Mouse (Mus musculus) forebrain, postnatal 0 days (tissue): ENCODE measurements around the gene Rab26. TPM values are rescaled to one million over a fixed set of nuclear protein-coding genes. Genes with fewer than 3 reads are reported as not detected.
A peak's percentile ranks its signal among the peaks of the same experiment; 100 is the strongest.

Experiments
- ATAC-seq: fragments of 200-750 bp; cut with Nextera tagmentation; 2 replicates; pipeline ENCODE4 v1.8.0; 2017; ENCODE audit warnings: mild to moderate bottlenecking, moderate library complexity
- DNase-seq: peaks from one replicate; pipeline ENCODE4 v3.0.0-alpha.2; 2015
- H3K27ac ChIP-seq: fragments of 300-500 bp; sonication (generic); 2 replicates; pipeline ENCODE4 v1.5.1; 2014; ENCODE audit warnings: low read depth, mild to moderate bottlenecking, antibody characterized with exemption, low read length, moderate library complexity, mixed read lengths
- H3K27me3 ChIP-seq: fragments of 300-500 bp; sonication (generic); 2 replicates; pipeline ENCODE4 v1.6.1; 2014; ENCODE audit warnings: mild to moderate bottlenecking, low read length, mixed read lengths; ENCODE audit not compliant: insufficient read depth
- H3K36me3 ChIP-seq: fragments of 300-500 bp; sonication (generic); 2 replicates; pipeline ENCODE4 v1.6.1; 2014; ENCODE audit warnings: mild to moderate bottlenecking, moderate library complexity; ENCODE audit not compliant: insufficient read depth
- H3K4me1 ChIP-seq: fragments of 300-500 bp; sonication (generic); 2 replicates; pipeline ENCODE4 v1.6.1; 2014; ENCODE audit warnings: antibody characterized with exemption; ENCODE audit not compliant: insufficient read depth
- H3K4me2 ChIP-seq: fragments of 300-500 bp; sonication (generic); 2 replicates; pipeline ENCODE4 v1.6.1; 2014; ENCODE audit warnings: low read depth, mild to moderate bottlenecking, moderate library complexity
- H3K4me3 ChIP-seq: fragments of 300-500 bp; sonication (generic); 2 replicates; pipeline ENCODE4 v1.5.1; 2014; ENCODE audit warnings: low read depth, low read length, mixed read lengths
- H3K9ac ChIP-seq: fragments of 300-500 bp; sonication (generic); 2 replicates; pipeline ENCODE4 v1.6.1; 2014; ENCODE audit warnings: mild to moderate bottlenecking
- H3K9me3 ChIP-seq: fragments of 300-500 bp; sonication (generic); 2 replicates; pipeline ENCODE4 v1.6.1; 2016; ENCODE audit warnings: low read length
- CTCF ChIP-seq: sonication (generic); IDR thresholded peaks from 2 replicates; pipeline ENCODE4 v1.5.1; 2016; ENCODE audit warnings: antibody characterized with exemption, control low read depth, low read depth
- WGBS: fragments of 180-500 bp; shearing (Covaris S2); extraction: QIAGEN DNeasy Blood & Tissue Kit; methylation state at CpG from one replicate; pipeline ENCODE4 v1.1.7; 2014; 5-methylcytosine and 5-hydroxymethylcytosine counted together
- polyA plus RNA-seq: library from polyadenylated mRNA; unstranded; fragments of >200 nt; fragmentation: Nextera tagmentation; extraction: Ambion mirVana; gene quantifications from 2 replicates; pipeline ENCODE4 v1.2.1, GENCODE M21; 2015
- total RNA-seq: library from RNA; depleted of rRNA; stranded (reverse); fragments of >200 nt; gene quantifications from 2 replicates; pipeline ENCODE4 v1.2.3, GENCODE M21; 2014; rRNA removed

The Rab26 gene
- total RNA-seq (5.0 and 7.1 TPM in 2 replicates), polyA plus RNA-seq (10.1 and 12.4 TPM in 2 replicates)

DNA sequence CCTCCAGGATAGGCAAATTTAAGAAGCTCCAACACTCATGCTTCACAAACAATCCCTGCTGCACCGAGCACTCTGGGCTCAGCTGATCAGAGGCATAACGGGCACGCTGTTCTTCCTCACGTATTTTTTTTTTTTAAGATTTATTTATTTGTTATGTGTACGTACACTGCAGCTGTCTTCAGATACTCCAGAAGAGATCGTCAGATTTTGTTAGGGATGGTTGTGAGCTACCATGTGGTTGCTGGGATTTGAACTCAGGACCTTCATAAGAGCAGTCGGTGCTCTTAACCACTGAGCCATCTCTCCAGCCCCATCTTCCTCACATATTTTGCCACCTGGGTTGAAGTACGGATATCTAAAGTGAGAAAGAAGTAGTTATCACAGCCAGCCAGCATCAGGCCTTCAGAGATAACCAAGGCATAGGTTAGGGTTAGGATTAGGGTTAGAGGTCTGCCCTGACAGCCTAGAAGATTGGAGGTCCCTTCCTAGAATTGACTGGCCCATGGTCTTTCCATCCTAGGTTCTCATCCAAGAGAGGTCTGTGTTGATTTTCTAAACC lies at the start of gene Rab26:
Gene Rab26 (minus strand): TSS at position 51 of the 559 bp plus-strand sequence.
- Histone ChIP-seq H3K27ac (peak within 1 kb of the TSS; percentile 50), H3K4me3 (peak within 1 kb of the TSS; percentile 35), H3K4me1 (peaks cover 32% of the 10 kb centered on the region), H3K4me2 (peak within 1 kb of the TSS; percentile 66), H3K36me3 (peaks cover 10% of the 10 kb centered on the region; the same call in 1 of the 2 replicates), H3K9ac (peak within 1 kb of the TSS; percentile 50), H3K27me3 (no peaks in the 10 kb centered on the region), H3K9me3 (no peaks in the 10 kb centered on the region)
- TF ChIP-seq CTCF, result no peak
- DNase-seq, result no peak
- ATAC-seq, result no peak
- WGBS, result 76% methylated on average over 8 of the region's 8 CpGs

DNA sequence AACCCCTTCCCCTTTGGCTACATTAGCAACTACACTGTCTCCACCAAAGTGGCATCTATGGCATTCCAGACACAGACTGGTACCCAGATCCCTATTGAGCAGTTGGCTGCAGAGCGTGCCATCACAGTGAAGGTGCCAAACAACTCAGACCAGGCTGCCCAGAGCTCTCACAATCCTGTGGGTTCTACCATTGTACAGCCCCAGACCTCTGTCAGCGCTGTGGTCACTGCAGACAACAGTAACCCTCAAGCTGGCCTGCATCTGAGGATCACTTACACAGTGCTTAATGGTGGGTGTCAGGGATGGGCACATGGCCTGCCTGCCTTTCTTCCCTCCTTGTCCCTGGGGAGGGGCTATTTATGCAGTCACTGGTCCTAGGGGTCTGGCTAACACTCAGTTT lies 46.3 kb upstream of the Rab26 start:
- ATAC-seq (no peak), DNase-seq (no peak)
- Histone ChIP-seq H3K27ac (no peak overlapping the region), H3K9me3 (no peaks in the 10 kb centered on the region), H3K36me3 (peaks cover 83% of the 10 kb centered on the region), H3K4me1 (no peaks in the 10 kb centered on the region), H3K4me2 (no peak overlapping the region), H3K27me3 (no peaks in the 10 kb centered on the region), H3K9ac (no peak overlapping the region), H3K4me3 (no peak overlapping the region)
- TF ChIP-seq CTCF, result no peak
- 95% methylated on average over 2 of the region's 2 CpGs for WGBS

DNA sequence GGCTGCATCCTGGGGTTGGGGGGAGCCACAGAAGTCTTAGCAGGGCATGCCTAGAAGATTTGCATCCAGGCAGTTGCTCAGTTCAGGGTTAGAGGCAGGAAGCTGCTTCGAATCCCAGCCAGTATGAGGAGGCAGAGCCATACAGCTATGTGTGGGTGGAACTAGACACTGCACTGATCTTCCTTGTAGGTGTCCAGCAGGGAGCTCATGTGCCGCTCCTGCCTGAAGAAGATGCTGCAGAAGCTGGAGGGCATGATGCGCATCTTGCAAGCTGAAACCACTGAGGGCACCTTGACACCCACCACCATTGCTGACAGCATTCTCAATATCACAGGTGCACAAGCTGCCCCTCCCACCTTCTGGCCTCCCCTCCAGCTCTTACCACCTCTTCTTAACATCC lies 45.5 kb upstream of the Rab26 start:
- ATAC-seq (no peak), DNase-seq (no peak)
- H3K9me3 ChIP-seq, result no peaks in the 10 kb centered on the region
- TF ChIP-seq CTCF, result no peak
- no peaks in the 10 kb centered on the region for H3K4me1 ChIP-seq
- WGBS, result 94% methylated on average over 3 of the region's 3 CpGs
- H3K9ac ChIP-seq, result no peak overlapping the region
- H3K4me3 ChIP-seq, result no peak overlapping the region
- H3K36me3 ChIP-seq, result peaks cover 87% of the 10 kb centered on the region
- no peaks in the 10 kb centered on the region for H3K27me3 ChIP-seq
- no peak overlapping the region for H3K4me2 ChIP-seq
- no peak overlapping the region for H3K27ac ChIP-seq

DNA sequence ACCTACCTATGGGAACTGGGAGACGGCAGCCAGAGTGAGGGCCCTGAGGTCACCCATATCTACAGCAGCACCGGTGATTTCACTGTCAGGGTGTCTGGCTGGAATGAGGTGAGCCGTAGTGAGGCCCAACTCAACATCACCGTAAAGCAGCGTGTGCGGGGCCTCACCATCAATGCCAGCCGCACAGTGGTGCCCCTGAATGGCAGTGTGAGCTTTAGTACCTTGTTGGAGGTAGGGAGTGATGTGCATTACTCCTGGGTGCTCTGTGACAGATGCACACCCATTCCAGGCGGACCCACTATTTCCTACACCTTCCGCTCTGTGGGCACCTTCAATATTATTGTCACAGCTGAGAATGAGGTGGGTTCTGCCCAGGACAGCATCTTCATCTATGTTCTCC lies 39.8 kb upstream of the Rab26 start:
- Histone ChIP-seq H3K9ac (no peak overlapping the region), H3K4me3 (no peak overlapping the region), H3K4me1 (no peaks in the 10 kb centered on the region), H3K9me3 (no peaks in the 10 kb centered on the region), H3K27ac (no peak overlapping the region), H3K36me3 (peaks cover 98% of the 10 kb centered on the region), H3K27me3 (no peaks in the 10 kb centered on the region), H3K4me2 (no peak overlapping the region)
- 95% methylated on average over 9 of the region's 9 CpGs for WGBS
- DNase-seq (no peak), ATAC-seq (no peak)
- no peak for TF ChIP-seq CTCF

DNA sequence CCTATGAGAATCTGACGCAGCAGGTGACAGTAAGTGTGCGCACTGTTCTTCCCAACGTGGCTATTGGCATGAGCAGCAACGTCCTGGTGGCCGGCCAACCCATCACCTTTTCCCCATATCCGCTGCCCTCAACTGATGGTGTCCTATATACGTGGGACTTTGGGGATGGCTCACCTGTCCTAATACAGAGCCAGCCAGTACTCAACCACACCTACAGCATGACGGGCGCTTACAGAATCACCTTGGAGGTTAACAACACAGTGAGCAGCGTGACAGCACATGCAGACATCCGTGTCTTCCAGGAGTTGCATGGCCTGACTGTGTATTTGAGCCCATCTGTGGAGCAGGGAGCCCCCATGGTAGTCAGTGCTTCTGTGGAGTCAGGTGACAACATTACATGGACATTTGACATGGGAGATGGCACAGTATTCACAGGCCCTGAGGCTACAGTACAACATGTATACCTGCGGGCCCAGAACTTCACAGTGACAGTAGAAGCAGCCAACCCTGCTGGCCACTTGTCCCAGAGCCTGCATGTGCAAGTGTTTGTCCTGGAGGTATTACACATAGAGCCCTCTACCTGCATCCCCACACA lies 38.7 kb upstream of the Rab26 start:
- no peak for TF ChIP-seq CTCF
- no peak for ATAC-seq
- H3K27me3 ChIP-seq, result no peaks in the 10 kb centered on the region
- DNase-seq, result no peak
- H3K4me3 ChIP-seq, result no peak overlapping the region
- no peak overlapping the region for H3K4me2 ChIP-seq
- H3K4me1 ChIP-seq, result no peaks in the 10 kb centered on the region
- peaks cover 96% of the 10 kb centered on the region for H3K36me3 ChIP-seq
- H3K9me3 ChIP-seq, result no peaks in the 10 kb centered on the region
- no peak overlapping the region for H3K27ac ChIP-seq
- 95% methylated on average over 12 of the region's 12 CpGs for WGBS
- no peak overlapping the region for H3K9ac ChIP-seq

DNA sequence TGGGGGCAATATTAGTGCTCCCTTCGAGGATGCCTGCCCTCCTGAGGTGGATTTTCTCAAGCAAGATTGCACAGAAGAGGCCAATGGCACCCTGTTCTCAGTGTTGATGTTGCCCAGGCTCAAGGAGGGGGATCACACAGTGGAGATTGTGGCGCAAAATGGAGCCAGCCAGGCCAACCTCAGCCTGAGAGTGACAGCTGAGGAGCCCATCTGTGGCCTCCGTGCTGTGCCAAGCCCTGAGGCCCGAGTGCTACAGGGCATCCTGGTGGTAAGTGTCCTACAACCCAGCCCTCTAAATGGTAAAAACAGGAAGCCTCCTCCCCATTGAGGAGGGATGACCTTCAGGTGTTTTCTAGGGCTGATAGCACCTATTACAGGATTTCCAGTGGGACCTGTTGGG lies 35.8 kb upstream of the Rab26 start:
- Histone ChIP-seq H3K36me3 (peaks cover 95% of the 10 kb centered on the region), H3K4me2 (no peak overlapping the region), H3K4me3 (no peak overlapping the region), H3K9ac (no peak overlapping the region), H3K9me3 (no peaks in the 10 kb centered on the region), H3K27ac (no peak overlapping the region), H3K27me3 (no peaks in the 10 kb centered on the region), H3K4me1 (no peaks in the 10 kb centered on the region)
- ATAC-seq (no peak), DNase-seq (no peak)
- no peak for TF ChIP-seq CTCF
- 84% methylated on average over 4 of the region's 4 CpGs for WGBS

DNA sequence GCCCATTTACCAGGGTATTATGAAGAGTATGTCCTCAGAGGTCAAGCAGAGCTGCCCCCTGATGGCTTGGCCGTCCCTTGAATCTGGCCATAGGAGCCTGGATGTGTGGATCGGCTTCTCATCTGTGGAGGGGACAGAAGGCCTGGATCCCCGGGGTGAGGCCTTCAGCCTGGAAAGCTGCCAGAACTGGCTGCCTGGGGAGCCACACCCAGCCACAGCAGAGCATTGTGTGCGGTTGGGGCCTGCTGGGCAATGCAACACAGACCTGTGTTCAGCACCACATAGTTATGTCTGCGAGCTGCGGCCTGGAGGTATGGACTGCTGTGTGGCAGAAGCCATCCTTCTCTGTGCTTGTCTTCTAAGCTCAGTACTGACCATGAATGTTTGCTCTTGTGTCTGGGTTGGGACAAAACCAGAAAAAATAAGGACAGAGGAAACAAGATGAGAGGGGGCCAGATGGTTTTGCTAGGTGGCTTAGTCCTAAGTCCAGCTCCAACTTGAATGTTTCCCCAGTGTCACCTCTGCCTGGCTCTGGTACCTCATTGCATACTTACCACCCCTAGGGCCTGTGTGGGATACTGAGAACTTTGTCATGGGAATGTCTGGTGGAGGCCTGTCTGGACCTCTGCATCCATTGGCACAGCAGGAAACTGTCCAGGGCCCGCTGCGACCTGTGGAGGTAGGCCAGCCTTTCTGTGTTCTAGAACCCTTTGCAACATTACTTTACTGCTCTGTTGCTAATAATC lies 33.2 kb upstream of the Rab26 start:
- ATAC-seq, result no peak
- H3K36me3 ChIP-seq, result peaks cover 79% of the 10 kb centered on the region
- no peak for DNase-seq

More for the DNA sequence above, 33.2 kb upstream of the Rab26 start:
- Histone ChIP-seq H3K4me2 (no peak overlapping the region), H3K27ac (no peak overlapping the region), H3K4me3 (no peak overlapping the region), H3K27me3 (no peaks in the 10 kb centered on the region), H3K9me3 (no peaks in the 10 kb centered on the region), H3K4me1 (no peaks in the 10 kb centered on the region), H3K9ac (no peak overlapping the region)
- no peak for TF ChIP-seq CTCF
- 65% methylated on average over 8 of the region's 8 CpGs for WGBS
